Mouse (Mus musculus) G1E (cell line): Measurements from ENCODE around the gene Nol6. TPM values are rescaled to one million over a fixed set of nuclear protein-coding genes. Genes with fewer than 3 reads are reported as not detected.

Source experiments
- ATAC-seq: 2 replicates; pipeline ENCODE4 v1.8.0; 2016; ENCODE audit warnings: mild to moderate bottlenecking; ENCODE audit not compliant: insufficient number of reproducible peaks, poor library complexity, low FRiP score, severe bottlenecking; ENCODE audit errors: extremely low read depth
- DNase-seq: peaks from one replicate; pipeline ENCODE4 v3.0.0; 2012; ENCODE audit warnings: low spot score
- H3K27me3 ChIP-seq: 2 replicates; pipeline ENCODE4 v1.6.1; 2012; ENCODE audit warnings: mild to moderate bottlenecking, low read length, inconsistent platforms; ENCODE audit not compliant: insufficient read depth
- H3K36me3 ChIP-seq: replicated peaks from 2 replicates; pipeline ENCODE3; 2012; ENCODE audit warnings: mild to moderate bottlenecking, inconsistent platforms
- H3K4me1 ChIP-seq: 2 replicates; pipeline ENCODE4 v1.6.1; 2012; ENCODE audit warnings: low read depth, low read length, inconsistent platforms, mixed read lengths; ENCODE audit not compliant: insufficient read depth
- H3K4me3 ChIP-seq: 2 replicates; pipeline ENCODE4 v1.5.1; 2012; ENCODE audit warnings: low read depth, mild to moderate bottlenecking, inconsistent platforms, low read length, moderate library complexity, mixed read lengths
- H3K9me3 ChIP-seq: replicated peaks from 2 replicates; pipeline ENCODE4 v1.6.1; 2012; ENCODE audit warnings: inconsistent platforms
- CTCF ChIP-seq: IDR thresholded peaks from 2 replicates; pipeline ENCODE4 v1.5.1; 2012; ENCODE audit warnings: low read depth, low read length, inconsistent platforms, mixed read lengths
- GATA1 ChIP-seq: IDR thresholded peaks from 2 replicates; pipeline ENCODE4 v1.6.1; 2012; ENCODE audit warnings: borderline replicate concordance, low read length, inconsistent platforms, mixed read lengths
- GATA2 ChIP-seq: IDR thresholded peaks from 2 replicates; pipeline ENCODE4 v1.6.1; 2012; ENCODE audit warnings: low read depth, low read length, inconsistent platforms, borderline replicate concordance
- POLR2AphosphoS5 ChIP-seq: IDR thresholded peaks from 2 replicates; pipeline ENCODE4 v1.6.1; 2012; ENCODE audit warnings: low read depth, low read length, inconsistent platforms; ENCODE audit not compliant: insufficient replicate concordance
- TAL1 ChIP-seq: conservative IDR thresholded peaks from 2 replicates; pipeline ENCODE4 v1.6.1; 2012; ENCODE audit warnings: low read depth, low read length, inconsistent platforms, mixed read lengths
- polyA plus RNA-seq: library from polyadenylated mRNA; stranded (reverse); fragments of >175 nt; gene quantifications from 2 replicates; pipeline ENCODE4 v1.2.3, GENCODE M21; 2012
- total RNA-seq, 2 experiments: library from RNA; stranded (forward) in 1 of 2; stranded (reverse) in 1 of 2; fragments of 200-1000 nt in 1 of 2; fragments of >200 nt in 1 of 2; fragmentation: Nextera tagmentation in 1 of 2; gene quantifications; 2 replicates each; pipeline ENCODE4 v1.2.3; 2014 to 2017

Gene Nol6
- total and polyA plus RNA-seq, 3 experiments = 15.9 to 82.3 (median 28.5) TPM

GRCm38 (mm10) chr4:41135711-41136453 lies 11.6 kb upstream of the Nol6 start, which contains the start of gene Ube2r2:
TSS of gene Ube2r2 (plus strand) at chr4:41135743.
- TF ChIP-seq GATA2 = no peak
- TF ChIP-seq GATA1 = no peak
- no peak for TF ChIP-seq CTCF
- TF ChIP-seq TAL1 = no peak
- no peak for TF ChIP-seq POLR2AphosphoS5
- Histone ChIP-seq H3K4me1 (peaks cover 51% of the 10 kb centered on the region), H3K36me3 (peaks cover 18% of the 10 kb centered on the region), H3K27me3 (no peaks in the 10 kb centered on the region), H3K9me3 (no peaks in the 10 kb centered on the region), H3K4me3 (peak within 1 kb of the TSS; percentile 85)
- ATAC-seq = no peak
- peak; percentile 64 for DNase-seq

- peak; percentile 74 for ATAC-seq
- H3K27me3 ChIP-seq = no peaks in the 10 kb centered on the region
- peaks cover 12% of the 10 kb centered on the region for H3K36me3 ChIP-seq
- peaks cover 48% of the 10 kb centered on the region for H3K4me1 ChIP-seq
- H3K9me3 ChIP-seq = no peaks in the 10 kb centered on the region
- peak overlapping the region; percentile 85 for H3K4me3 ChIP-seq
- TF ChIP-seq GATA1 (no peak), TAL1 (no peak), POLR2AphosphoS5 (no peak), GATA2 (no peak), CTCF (no peak)
- DNase-seq = peak; percentile 80
These were observed 10.9 kb upstream of the Nol6 start for GRCm38 (mm10) chr4:41134935-41135710.

- no peak for DNase-seq
- no peak overlapping the region for H3K4me3 ChIP-seq
- H3K4me1 ChIP-seq = peaks cover 54% of the 10 kb centered on the region
These were observed 9.5 kb upstream of the Nol6 start for GRCm38 (mm10) chr4:41133529-41134291.

GRCm38 (mm10) chr4:41132471-41132870 lies 8.2 kb upstream of the Nol6 start:
- Histone ChIP-seq H3K4me3 (no peak overlapping the region), H3K9me3 (no peaks in the 10 kb centered on the region), H3K36me3 (no peaks in the 10 kb centered on the region), H3K4me1 (peaks cover 53% of the 10 kb centered on the region), H3K27me3 (no peaks in the 10 kb centered on the region)
- ATAC-seq (no peak), DNase-seq (no peak)
- TF ChIP-seq POLR2AphosphoS5 (no peak), TAL1 (no peak), GATA1 (no peak), GATA2 (no peak), CTCF (no peak)

More at GRCm38 (mm10) chr4:41133529-41134291, 9.5 kb upstream of the Nol6 start:
- H3K9me3 ChIP-seq = no peaks in the 10 kb centered on the region
- peak; percentile 43 for TF ChIP-seq TAL1
- TF ChIP-seq POLR2AphosphoS5 = no peak
- ATAC-seq = no peak
- H3K27me3 ChIP-seq = no peaks in the 10 kb centered on the region
- H3K36me3 ChIP-seq = peaks cover 4% of the 10 kb centered on the region

GRCm38 (mm10) chr4:41129836-41130235 lies 5.6 kb upstream of the Nol6 start:
- Histone ChIP-seq H3K36me3 (no peaks in the 10 kb centered on the region), H3K4me1 (peaks cover 39% of the 10 kb centered on the region), H3K27me3 (no peaks in the 10 kb centered on the region), H3K4me3 (no peak overlapping the region), H3K9me3 (no peaks in the 10 kb centered on the region)
- TF ChIP-seq TAL1 = peak; percentile 47
- TF ChIP-seq CTCF = no peak
- TF ChIP-seq GATA1 = no peak
- no peak for TF ChIP-seq GATA2
- TF ChIP-seq POLR2AphosphoS5 = no peak
- ATAC-seq = no peak; the same call in 1 of the 2 replicates
- DNase-seq = no peak
